Mouse (Mus musculus) lung, embryonic 14.5 days (tissue): ENCODE measurements at regions not wholly inside any gene's neighbourhood (a gene's known extent, or its start where the extent isn't known, plus 50 kb on each side); places are given as distances from the start of the nearest gene placed in this dataset.

Experiments
- ATAC-seq: fragments of 200-750 bp; cut with Nextera tagmentation; 2 replicates; pipeline ENCODE4 v1.8.0; 2017; ENCODE audit warnings: mild to moderate bottlenecking, moderate TSS enrichment, moderate library complexity; ENCODE audit not compliant: insufficient read depth
- DNase-seq: peaks from one replicate; pipeline ENCODE4 v3.0.0-alpha.2; 2015
- H3K27ac ChIP-seq: fragments of 300-500 bp; sonication (generic); 2 replicates; pipeline ENCODE4 v1.5.1; 2014; ENCODE audit warnings: low read depth, mild to moderate bottlenecking, moderate library complexity
- H3K27me3 ChIP-seq: fragments of 300-500 bp; sonication (generic); 2 replicates; pipeline ENCODE4 v1.6.1; 2014; ENCODE audit warnings: low read length, control low read depth; ENCODE audit not compliant: insufficient read depth
- H3K36me3 ChIP-seq: fragments of 300-500 bp; sonication (generic); 2 replicates; pipeline ENCODE4 v1.6.1; 2014; ENCODE audit warnings: control low read depth; ENCODE audit not compliant: insufficient read depth
- H3K4me1 ChIP-seq: fragments of 300-500 bp; sonication (generic); 2 replicates; pipeline ENCODE4 v1.6.1; 2014; ENCODE audit warnings: antibody characterized with exemption, control low read depth; ENCODE audit not compliant: insufficient read depth
- H3K4me2 ChIP-seq: fragments of 300-500 bp; sonication (generic); 2 replicates; pipeline ENCODE4 v1.6.1; 2014; ENCODE audit warnings: mild to moderate bottlenecking
- H3K4me3 ChIP-seq: fragments of 300-500 bp; sonication (generic); 2 replicates; pipeline ENCODE4 v1.5.1; 2014; ENCODE audit warnings: low read depth, low read length
- H3K9ac ChIP-seq: fragments of 300-500 bp; sonication (generic); 2 replicates; pipeline ENCODE4 v1.6.1; 2014
- H3K9me3 ChIP-seq: fragments of 300-500 bp; sonication (generic); 2 replicates; pipeline ENCODE4 v1.6.1; 2016; ENCODE audit warnings: low read depth, low read length, control low read depth
- CTCF ChIP-seq: IDR thresholded peaks from 2 replicates; pipeline ENCODE4 v1.5.1; 2016; ENCODE audit warnings: antibody characterized with exemption, low read depth
- WGBS: fragments of 180-500 bp; shearing (Covaris S2); extraction: QIAGEN DNeasy Blood & Tissue Kit; methylation state at CpG from one replicate; pipeline ENCODE4 v1.1.7; 2014; 5-methylcytosine and 5-hydroxymethylcytosine counted together

DNA sequence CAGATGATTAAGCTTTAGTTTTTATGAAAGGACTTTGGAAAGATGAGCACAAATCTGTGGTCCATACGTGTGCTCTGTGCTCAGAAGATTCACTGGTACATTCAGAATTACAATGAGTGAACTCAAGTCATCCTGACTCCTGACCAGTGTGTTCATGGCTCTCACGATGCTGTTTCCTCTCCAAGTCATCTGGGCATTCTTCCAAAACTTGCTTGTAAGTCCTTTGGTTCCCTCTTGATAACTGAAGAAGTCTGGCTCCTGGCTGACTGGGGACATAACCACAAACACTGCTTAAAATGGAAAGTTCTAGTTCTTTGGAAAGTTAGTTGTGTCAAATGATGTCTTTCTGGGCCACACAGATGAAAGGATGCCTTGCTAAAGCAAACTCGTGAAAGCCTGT, 57.2 kb upstream of the Rims1 start:
- H3K4me3 ChIP-seq = no peak overlapping the region
- H3K9ac ChIP-seq = no peak overlapping the region
- no peak for TF ChIP-seq CTCF
- H3K9me3 ChIP-seq = no peaks in the 10 kb centered on the region
- H3K27me3 ChIP-seq = no peaks in the 10 kb centered on the region
- H3K27ac ChIP-seq = no peak overlapping the region
- H3K4me2 ChIP-seq = no peak overlapping the region
- peak; percentile 72 for DNase-seq
- H3K36me3 ChIP-seq = no peaks in the 10 kb centered on the region
- no peaks in the 10 kb centered on the region for H3K4me1 ChIP-seq
- no peak for ATAC-seq
- 53% methylated on average over 3 of the region's 3 CpGs for WGBS
